Mouse (Mus musculus) intestine, postnatal 0 days (tissue): ENCODE results near the gene Ms4a4d. TPM values are rescaled to one million over a fixed set of nuclear protein-coding genes. Genes with fewer than 3 reads are reported as not detected.
A peak's percentile ranks its signal among the peaks of the same experiment; 100 is the strongest.
"Not testable (repeated sequence)": the region's sequence is repeated elsewhere in the genome, so short reads cannot be mapped to it uniquely, and the experiment has no call there.

Source experiments
- ATAC-seq: fragments of 200-750 bp; cut with Nextera tagmentation; 2 replicates; pipeline ENCODE4 v1.8.0; 2017; ENCODE audit warnings: mild to moderate bottlenecking, moderate TSS enrichment, moderate library complexity
- H3K27ac ChIP-seq: fragments of 300-500 bp; sonication (generic); 2 replicates; pipeline ENCODE4 v1.5.1; 2014; ENCODE audit warnings: mild to moderate bottlenecking, low read depth, low read length, moderate library complexity
- H3K27me3 ChIP-seq: fragments of 300-500 bp; sonication (generic); replicated peaks from 2 replicates; pipeline ENCODE4 v1.6.1; 2014; ENCODE audit warnings: low read length, mixed read lengths; ENCODE audit not compliant: control insufficient read depth, insufficient read depth
- H3K36me3 ChIP-seq: fragments of 300-500 bp; sonication (generic); 2 replicates; pipeline ENCODE4 v1.6.1; 2014; ENCODE audit warnings: mild to moderate bottlenecking, moderate library complexity; ENCODE audit not compliant: control insufficient read depth, insufficient read depth
- H3K4me1 ChIP-seq: fragments of 300-500 bp; sonication (generic); replicated peaks from 2 replicates; pipeline ENCODE4 v1.6.1; 2014; ENCODE audit warnings: antibody characterized with exemption, low read length, mixed read lengths; ENCODE audit not compliant: control insufficient read depth, insufficient read depth
- H3K4me2 ChIP-seq: fragments of 300-500 bp; sonication (generic); replicated peaks from 2 replicates; pipeline ENCODE4 v1.6.1; 2014; ENCODE audit warnings: low read depth, mild to moderate bottlenecking, moderate library complexity
- H3K4me3 ChIP-seq: fragments of 300-500 bp; sonication (generic); 2 replicates; pipeline ENCODE4 v1.5.1; 2014; ENCODE audit warnings: low read depth, low read length
- H3K9ac ChIP-seq: fragments of 300-500 bp; sonication (generic); 2 replicates; pipeline ENCODE4 v1.6.1; 2014; ENCODE audit warnings: mild to moderate bottlenecking, low read depth, low read length
- H3K9me3 ChIP-seq: fragments of 300-500 bp; sonication (generic); 2 replicates; pipeline ENCODE4 v1.6.1; 2016; ENCODE audit warnings: mixed run types; ENCODE audit not compliant: control insufficient read depth
- CTCF ChIP-seq: sonication (generic); IDR thresholded peaks from 2 replicates; pipeline ENCODE4 v1.5.1; 2016; ENCODE audit warnings: low read depth, mild to moderate bottlenecking, control low read depth, antibody characterized with exemption, moderate library complexity
- WGBS: fragments of 180-500 bp; shearing (Covaris S2); extraction: QIAGEN DNeasy Blood & Tissue Kit; methylation state at CpG from one replicate; pipeline ENCODE4 v1.1.7; 2014; 5-methylcytosine and 5-hydroxymethylcytosine counted together
- polyA plus RNA-seq: library from polyadenylated mRNA; unstranded; fragments of >200 nt; fragmentation: Nextera tagmentation; extraction: Ambion mirVana; gene quantifications from 2 replicates; pipeline ENCODE4 v1.2.1, GENCODE M21; 2015

Ms4a4d gene
- polyA plus RNA-seq, 1 experiment from 2014 or later = 8.7 TPM

DNA sequence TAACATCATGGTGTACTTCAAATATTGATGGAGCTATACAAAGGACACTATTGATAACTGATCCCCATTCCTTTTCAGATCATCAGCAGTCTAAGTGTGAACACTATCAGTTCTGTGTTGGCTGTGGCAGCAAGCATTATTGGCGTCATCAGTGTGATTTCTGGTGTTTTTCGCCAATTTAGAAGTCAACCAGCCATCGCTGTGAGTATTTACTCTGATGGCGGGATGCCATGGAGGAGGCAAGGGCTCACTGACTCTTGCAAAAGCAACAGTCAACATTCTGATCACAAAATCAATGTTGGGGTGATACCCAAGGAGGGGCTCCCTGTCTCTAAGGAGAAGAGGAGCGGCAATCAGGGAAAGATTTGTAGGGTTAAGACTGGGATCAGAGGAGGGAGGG is 18.1 kb downstream of the Ms4a4d start:
- H3K9me3 ChIP-seq = no peaks in the 10 kb centered on the region
- no peak overlapping the region for H3K9ac ChIP-seq
- 85% methylated on average over 5 of the region's 5 CpGs for WGBS
- H3K4me2 ChIP-seq = no peak overlapping the region
- no peaks in the 10 kb centered on the region for H3K27me3 ChIP-seq
- TF ChIP-seq CTCF = no peak
- no peak overlapping the region for H3K4me3 ChIP-seq
- no peak for ATAC-seq
- H3K27ac ChIP-seq = no peak overlapping the region
- H3K36me3 ChIP-seq = no peaks in the 10 kb centered on the region
- H3K4me1 ChIP-seq = no peaks in the 10 kb centered on the region

DNA sequence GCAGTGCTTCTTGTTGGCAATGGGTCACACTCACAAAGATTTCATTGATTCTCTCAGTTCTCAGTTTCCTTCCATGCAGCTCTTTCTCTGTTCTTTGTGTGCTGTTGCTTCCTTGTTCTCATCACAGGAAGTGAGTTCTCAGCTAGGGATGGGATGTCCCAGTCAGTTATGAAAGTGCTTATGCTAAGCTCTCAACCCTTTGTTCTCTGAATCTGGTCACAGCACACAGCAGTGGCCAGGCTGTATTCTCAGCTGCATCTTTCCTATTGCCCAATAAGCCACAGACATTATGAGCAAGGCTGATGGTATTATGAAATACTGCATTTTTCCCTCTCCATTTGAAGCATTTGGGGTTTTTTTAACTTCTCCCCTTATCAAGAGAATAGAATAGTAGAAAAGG is 23.0 kb downstream of the Ms4a4d start:
- not testable (repeated sequence) for H3K36me3 ChIP-seq, H3K27me3 ChIP-seq, H3K4me1 ChIP-seq, H3K9ac ChIP-seq, H3K27ac ChIP-seq, H3K4me2 ChIP-seq, H3K4me3 ChIP-seq, H3K9me3 ChIP-seq, ATAC-seq

DNA sequence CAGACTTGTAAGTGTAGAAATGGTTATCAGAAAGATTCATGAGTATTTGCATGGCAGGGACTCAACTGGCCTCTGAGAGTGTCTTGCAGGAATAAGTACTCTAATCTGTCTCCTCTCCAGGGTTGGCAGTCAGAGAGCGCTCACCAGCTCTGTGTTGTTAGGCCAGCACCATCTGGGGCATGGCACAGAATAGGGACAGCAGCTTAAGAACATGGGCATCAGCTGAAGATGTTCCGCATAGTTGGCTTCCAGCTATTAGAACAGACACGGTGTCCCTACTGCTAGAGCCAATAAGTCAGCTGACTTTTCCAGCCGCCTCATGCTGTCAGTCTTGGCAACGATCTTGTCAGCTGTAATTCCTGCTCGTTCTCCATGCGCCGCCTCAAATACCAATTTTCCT is 38.4 kb downstream of the Ms4a4d start:
- Histone ChIP-seq H3K27ac (no peak overlapping the region), H3K4me1 (no peaks in the 10 kb centered on the region), H3K27me3 (no peaks in the 10 kb centered on the region), H3K9ac (no peak overlapping the region), H3K4me3 (no peak overlapping the region), H3K9me3 (no peaks in the 10 kb centered on the region), H3K36me3 (no peaks in the 10 kb centered on the region), H3K4me2 (no peak overlapping the region)
- no peak for TF ChIP-seq CTCF
- no peak for ATAC-seq
- WGBS = 92% methylated on average over 8 of the region's 8 CpGs

DNA sequence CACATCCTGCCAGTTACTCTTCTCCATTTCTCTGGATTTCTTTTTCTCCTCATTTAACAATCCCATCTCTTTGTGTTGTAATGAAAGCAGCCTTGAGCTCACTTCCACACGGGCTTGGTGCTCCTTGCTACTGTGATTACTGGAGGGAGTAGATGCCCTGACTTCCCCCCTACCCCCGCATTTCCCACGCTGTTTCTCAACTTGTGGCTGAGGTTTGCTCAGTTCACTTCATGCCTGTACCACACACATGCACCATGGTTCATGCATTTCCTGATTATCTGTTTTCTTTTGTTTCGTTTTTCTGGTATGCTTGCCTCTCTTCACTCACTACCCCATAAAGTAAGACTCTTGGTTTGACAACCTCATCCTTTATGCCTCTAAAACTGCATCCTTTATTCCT is 52.6 kb downstream of the Ms4a4d start:
- WGBS = 72% methylated on average over 4 of the region's 4 CpGs
- Histone ChIP-seq H3K4me2 (no peak overlapping the region), H3K4me3 (no peak overlapping the region), H3K9me3 (no peaks in the 10 kb centered on the region), H3K36me3 (no peaks in the 10 kb centered on the region), H3K9ac (no peak overlapping the region), H3K27me3 (no peaks in the 10 kb centered on the region), H3K27ac (no peak overlapping the region), H3K4me1 (no peaks in the 10 kb centered on the region)
- no peak for TF ChIP-seq CTCF
- no peak for ATAC-seq

DNA sequence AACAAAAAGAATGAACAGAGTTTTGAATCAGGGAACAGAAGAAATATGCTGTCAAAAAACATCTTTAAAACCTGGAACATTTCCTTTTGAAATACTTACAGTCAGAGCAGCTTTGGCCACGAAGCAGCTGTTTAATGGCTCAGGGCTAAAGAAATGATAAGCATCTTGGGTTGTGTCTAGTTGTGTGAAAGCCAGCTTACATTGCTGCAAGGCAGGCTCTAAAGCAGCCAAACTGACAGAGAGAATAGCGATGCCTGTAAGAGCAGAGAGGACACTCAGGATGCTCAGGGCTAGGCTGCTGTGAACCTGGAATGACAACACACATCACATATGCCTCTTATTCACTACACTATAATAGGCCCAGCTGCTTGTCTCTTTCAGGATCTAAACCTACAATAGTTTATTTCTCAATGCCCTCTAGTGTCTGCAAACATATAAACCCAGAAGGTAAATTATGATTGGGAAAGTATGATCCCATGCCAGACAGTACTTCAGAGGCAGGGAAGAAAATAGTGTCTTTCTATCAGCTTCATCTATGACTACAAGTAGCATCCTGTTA is 53.4 kb downstream of the Ms4a4d start:
- Histone ChIP-seq H3K4me2 (no peak overlapping the region), H3K27ac (no peak overlapping the region), H3K4me3 (no peak overlapping the region), H3K9me3 (no peaks in the 10 kb centered on the region), H3K36me3 (no peaks in the 10 kb centered on the region), H3K9ac (no peak overlapping the region), H3K27me3 (no peaks in the 10 kb centered on the region), H3K4me1 (no peaks in the 10 kb centered on the region)
- no peak for ATAC-seq
- no peak for TF ChIP-seq CTCF
- WGBS = 59% methylated on average over 2 of the region's 2 CpGs

DNA sequence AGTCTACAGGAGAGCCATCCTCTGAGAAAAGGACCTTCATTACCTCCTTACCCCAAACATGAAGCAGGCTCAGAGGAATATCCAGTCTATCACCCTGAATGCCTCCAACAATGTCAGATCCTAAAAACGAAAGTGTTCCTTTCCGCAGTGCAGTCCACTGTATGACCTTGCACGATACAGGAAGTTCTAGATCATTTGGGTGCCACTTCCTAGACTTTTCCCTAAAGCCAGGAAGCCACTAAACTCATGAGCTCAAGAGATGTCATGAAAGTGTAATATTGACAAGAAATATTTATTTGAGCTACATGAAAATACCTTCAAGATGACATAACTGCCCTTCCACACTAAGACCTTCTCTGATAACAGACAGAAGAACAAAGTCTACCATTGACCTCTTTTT is 64.7 kb downstream of the Ms4a4d start:
- Histone ChIP-seq H3K4me1 (no peaks in the 10 kb centered on the region), H3K9ac (no peak overlapping the region), H3K4me2 (no peak overlapping the region), H3K27me3 (no peaks in the 10 kb centered on the region), H3K36me3 (no peaks in the 10 kb centered on the region), H3K4me3 (no peak overlapping the region), H3K9me3 (no peaks in the 10 kb centered on the region), H3K27ac (no peak overlapping the region)
- no peak for TF ChIP-seq CTCF
- 84% methylated on average over 3 of the region's 3 CpGs for WGBS
- ATAC-seq = no peak

DNA sequence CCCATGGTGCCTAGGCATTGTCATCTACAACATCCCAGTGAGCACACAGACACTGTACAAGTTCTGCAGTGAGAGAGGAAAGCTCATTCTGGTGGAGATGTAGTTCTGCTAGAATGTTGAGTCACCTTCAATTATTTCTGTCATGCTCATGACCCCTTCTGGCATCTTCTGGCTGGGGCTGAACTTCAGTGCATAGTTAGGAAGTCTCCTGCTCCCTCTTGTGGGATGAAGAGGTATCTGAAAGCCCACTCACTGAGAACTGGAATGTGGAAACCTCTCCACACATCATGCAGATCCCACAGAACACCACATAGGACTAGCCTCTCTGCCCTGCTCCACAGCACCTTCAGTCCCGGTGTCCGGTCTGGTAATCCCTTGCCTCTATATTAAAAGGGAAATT is 65.4 kb downstream of the Ms4a4d start:
- Histone ChIP-seq H3K4me1 (no peaks in the 10 kb centered on the region), H3K4me3 (no peak overlapping the region), H3K27me3 (no peaks in the 10 kb centered on the region), H3K9ac (no peak overlapping the region), H3K36me3 (no peaks in the 10 kb centered on the region), H3K27ac (no peak overlapping the region), H3K4me2 (no peak overlapping the region), H3K9me3 (no peaks in the 10 kb centered on the region)
- 89% methylated on average over 2 of the region's 2 CpGs for WGBS
- TF ChIP-seq CTCF = peak; percentile 85
- no peak for ATAC-seq
